Mouse (Mus musculus): ENCODE data around the gene Endod1. TPM values are rescaled to one million over a fixed set of nuclear protein-coding genes. Genes with fewer than 3 reads are reported as not detected.

Gene Endod1
- polyA plus RNA-seq, 1 experiment from 2014 or later: 14.4 TPM

GRCm38 (mm10) chr9:14376149-14376548, 5.2 kb downstream of the Endod1 start:
- Histone ChIP-seq H3K9ac (replicated peaks; ENCODE audit: low read depth) (no peak overlapping the region), H3K27me3 (replicated peaks; ENCODE audit: insufficient read depth, low read length) (no peaks in the 10 kb centered on the region), H3K4me2 (replicated peaks; ENCODE audit: low read depth, low read length) (no peak overlapping the region), H3K9me3 (ENCODE audit: low read length) (no peaks in the 10 kb centered on the region), H3K4me1 (ENCODE audit: insufficient read depth, low read depth, low read length) (no peaks in the 10 kb centered on the region), H3K36me3 (ENCODE audit: insufficient read depth, low read length) (no peaks in the 10 kb centered on the region), H3K27ac (ENCODE audit: low read length) (no peak overlapping the region), H3K4me3 (ENCODE audit: low read depth, low read length) (no peak overlapping the region)
- ATAC-seq (no peak), DNase-seq (ENCODE audit: low spot score) (no peak)
- TF ChIP-seq EP300 (IDR thresholded peaks at IDR 0.05): no peak
- no peak for TF ChIP-seq CTCF (IDR thresholded peaks at IDR 0.05)
- WGBS: 88% methylated on average over 4 of the region's 4 CpGs

- no peak overlapping the region for H3K27ac ChIP-seq (ENCODE audit: low read length)
- DNase-seq (ENCODE audit: low spot score) (no peak), ATAC-seq (no peak)
- no peaks in the 10 kb centered on the region for H3K9me3 ChIP-seq (ENCODE audit: low read length)
- no peaks in the 10 kb centered on the region for H3K27me3 ChIP-seq (replicated peaks; ENCODE audit: insufficient read depth, low read length)
- H3K9ac ChIP-seq (replicated peaks; ENCODE audit: low read depth): no peak overlapping the region
- no peak overlapping the region for H3K4me3 ChIP-seq (ENCODE audit: low read depth, low read length)
- H3K4me2 ChIP-seq (replicated peaks; ENCODE audit: low read depth, low read length): no peak overlapping the region
- no peaks in the 10 kb centered on the region for H3K36me3 ChIP-seq (ENCODE audit: insufficient read depth, low read length)
- no peaks in the 10 kb centered on the region for H3K4me1 ChIP-seq (ENCODE audit: insufficient read depth, low read depth, low read length)
- TF ChIP-seq CTCF (IDR thresholded peaks at IDR 0.05) (no peak), EP300 (IDR thresholded peaks at IDR 0.05) (no peak)
Observed at GRCm38 (mm10) chr9:14372440-14372839, 8.9 kb downstream of the Endod1 start.

GRCm38 (mm10) chr9:14369271-14369670, 12.0 kb downstream of the Endod1 start:
- no peak for DNase-seq (ENCODE audit: low spot score)
- ATAC-seq: no peak

GRCm38 (mm10) chr9:14367850-14368249, 13.5 kb downstream of the Endod1 start:
- no peak for ATAC-seq
- Histone ChIP-seq H3K9ac (replicated peaks; ENCODE audit: low read depth) (no peak overlapping the region), H3K9me3 (ENCODE audit: low read length) (no peaks in the 10 kb centered on the region), H3K36me3 (ENCODE audit: insufficient read depth, low read length) (no peaks in the 10 kb centered on the region), H3K4me3 (ENCODE audit: low read depth, low read length) (no peak overlapping the region), H3K4me2 (replicated peaks; ENCODE audit: low read depth, low read length) (no peak overlapping the region), H3K27me3 (replicated peaks; ENCODE audit: insufficient read depth, low read length) (no peaks in the 10 kb centered on the region), H3K4me1 (ENCODE audit: insufficient read depth, low read depth, low read length) (no peaks in the 10 kb centered on the region), H3K27ac (ENCODE audit: low read length) (no peak overlapping the region)
- TF ChIP-seq CTCF (IDR thresholded peaks at IDR 0.05) (no peak), EP300 (IDR thresholded peaks at IDR 0.05) (no peak)
- no peak for DNase-seq (ENCODE audit: low spot score)
- WGBS: 95% methylated on average over 4 of the region's 4 CpGs

More at GRCm38 (mm10) chr9:14369271-14369670, 12.0 kb downstream of the Endod1 start:
- TF ChIP-seq CTCF (IDR thresholded peaks at IDR 0.05) (no peak), EP300 (IDR thresholded peaks at IDR 0.05) (no peak)
- Histone ChIP-seq H3K27ac (ENCODE audit: low read length) (no peak overlapping the region), H3K9me3 (ENCODE audit: low read length) (no peaks in the 10 kb centered on the region), H3K27me3 (replicated peaks; ENCODE audit: insufficient read depth, low read length) (no peaks in the 10 kb centered on the region), H3K9ac (replicated peaks; ENCODE audit: low read depth) (no peak overlapping the region), H3K4me1 (ENCODE audit: insufficient read depth, low read depth, low read length) (no peaks in the 10 kb centered on the region), H3K36me3 (ENCODE audit: insufficient read depth, low read length) (no peaks in the 10 kb centered on the region), H3K4me2 (replicated peaks; ENCODE audit: low read depth, low read length) (no peak overlapping the region), H3K4me3 (ENCODE audit: low read depth, low read length) (no peak overlapping the region)

DNA sequence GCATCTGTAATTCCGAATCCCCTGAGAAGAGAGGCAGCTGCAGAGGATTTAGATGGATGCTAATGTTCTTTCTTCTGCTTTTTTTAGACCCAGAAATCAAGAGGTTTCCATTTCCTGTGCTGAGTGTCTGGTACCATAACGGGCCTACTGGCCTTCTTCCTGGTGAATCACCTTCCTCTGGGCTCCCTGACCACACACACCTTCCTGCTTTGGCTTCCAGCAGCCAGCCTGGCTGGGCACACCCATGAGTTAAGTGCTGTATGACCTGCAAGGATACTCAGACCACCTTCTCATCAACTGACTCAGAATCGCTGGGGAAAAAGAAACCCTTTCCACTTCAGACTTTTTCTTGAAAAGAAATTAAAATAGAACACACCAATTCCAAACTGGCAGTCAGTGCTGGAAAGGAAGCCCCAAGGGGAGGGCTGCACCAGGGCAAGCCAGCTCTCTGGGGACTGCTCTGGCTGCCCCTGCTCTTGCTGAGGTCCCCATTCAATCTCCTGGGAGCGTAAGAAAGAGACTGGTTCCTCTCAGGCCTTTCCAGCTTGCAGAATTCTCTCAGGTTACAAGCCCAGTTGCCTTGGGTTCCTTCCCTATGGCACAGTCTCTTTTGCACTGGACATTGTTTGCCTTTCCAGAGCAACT, 15.7 kb downstream of the Endod1 start:
- Histone ChIP-seq H3K27ac (ENCODE audit: low read length) (no peak overlapping the region), H3K4me2 (replicated peaks; ENCODE audit: low read depth, low read length) (no peak overlapping the region), H3K9me3 (ENCODE audit: low read length) (no peaks in the 10 kb centered on the region), H3K27me3 (replicated peaks; ENCODE audit: insufficient read depth, low read length) (no peaks in the 10 kb centered on the region), H3K4me1 (ENCODE audit: insufficient read depth, low read depth, low read length) (no peaks in the 10 kb centered on the region), H3K36me3 (ENCODE audit: insufficient read depth, low read length) (no peaks in the 10 kb centered on the region), H3K9ac (replicated peaks; ENCODE audit: low read depth) (no peak overlapping the region), H3K4me3 (ENCODE audit: low read depth, low read length) (no peak overlapping the region)
- TF ChIP-seq EP300 (IDR thresholded peaks at IDR 0.05): no peak
- no peak for TF ChIP-seq CTCF (IDR thresholded peaks at IDR 0.05)
- DNase-seq (ENCODE audit: low spot score): no peak
- WGBS: 52% methylated on average over 4 of the region's 4 CpGs
- ATAC-seq: no peak

DNA sequence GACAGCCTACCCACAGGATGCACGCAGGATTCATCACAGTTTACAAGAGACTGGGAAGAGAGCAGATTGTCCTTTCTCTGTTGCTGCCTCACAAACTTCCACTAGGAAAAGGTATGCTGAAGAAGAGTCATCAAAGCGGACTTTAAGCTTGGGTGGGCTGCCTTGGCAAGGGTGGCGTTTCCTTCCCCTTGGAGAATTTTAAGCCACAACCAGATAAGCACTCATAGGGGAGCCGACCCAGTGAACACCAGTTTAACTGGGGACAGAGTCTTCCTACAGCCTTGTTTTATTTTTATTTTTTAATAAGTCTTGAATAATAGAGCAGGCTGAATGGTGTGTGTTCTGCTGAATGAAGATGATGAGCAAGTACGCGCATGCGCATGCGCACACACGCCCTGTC, 16.6 kb downstream of the Endod1 start:
- no peak overlapping the region for H3K4me3 ChIP-seq (ENCODE audit: low read depth, low read length)
- DNase-seq (ENCODE audit: low spot score) (no peak), ATAC-seq (no peak)
- H3K9me3 ChIP-seq (ENCODE audit: low read length): no peaks in the 10 kb centered on the region
- no peak overlapping the region for H3K9ac ChIP-seq (replicated peaks; ENCODE audit: low read depth)
- 92% methylated on average over 9 of the region's 9 CpGs for WGBS
- H3K27me3 ChIP-seq (replicated peaks; ENCODE audit: insufficient read depth, low read length): no peaks in the 10 kb centered on the region
- H3K4me2 ChIP-seq (replicated peaks; ENCODE audit: low read depth, low read length): no peak overlapping the region
- H3K36me3 ChIP-seq (ENCODE audit: insufficient read depth, low read length): no peaks in the 10 kb centered on the region
- H3K27ac ChIP-seq (ENCODE audit: low read length): no peak overlapping the region
- no peaks in the 10 kb centered on the region for H3K4me1 ChIP-seq (ENCODE audit: insufficient read depth, low read depth, low read length)
- TF ChIP-seq CTCF (IDR thresholded peaks at IDR 0.05) (no peak), EP300 (IDR thresholded peaks at IDR 0.05) (no peak)

DNA sequence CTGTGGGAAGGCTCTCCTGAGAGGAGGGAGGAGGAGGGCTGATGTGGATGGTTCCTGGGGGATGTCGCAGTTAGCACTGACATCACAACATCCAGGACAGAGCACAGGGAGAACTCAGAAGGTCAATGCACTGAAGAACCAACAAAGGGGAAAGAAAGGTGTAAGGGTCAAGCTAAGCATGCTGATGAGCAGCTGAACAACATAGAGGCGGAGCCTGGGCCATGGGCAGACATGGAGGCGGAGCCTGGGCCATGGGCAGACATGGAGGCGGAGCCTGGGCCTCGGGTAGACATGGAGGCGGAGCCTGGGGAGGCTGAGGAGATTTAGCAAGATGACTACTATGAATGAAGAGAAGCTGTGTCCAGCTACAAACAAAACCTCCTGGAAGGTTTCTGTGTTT, 17.8 kb downstream of the Endod1 start:
- DNase-seq (ENCODE audit: low spot score) (no peak), ATAC-seq (no peak)
- Histone ChIP-seq H3K9me3 (ENCODE audit: low read length) (no peaks in the 10 kb centered on the region), H3K36me3 (ENCODE audit: insufficient read depth, low read length) (no peaks in the 10 kb centered on the region), H3K27ac (ENCODE audit: low read length) (no peak overlapping the region), H3K4me1 (ENCODE audit: insufficient read depth, low read depth, low read length) (no peaks in the 10 kb centered on the region), H3K27me3 (replicated peaks; ENCODE audit: insufficient read depth, low read length) (no peaks in the 10 kb centered on the region), H3K4me2 (replicated peaks; ENCODE audit: low read depth, low read length) (no peak overlapping the region), H3K4me3 (ENCODE audit: low read depth, low read length) (no peak overlapping the region), H3K9ac (replicated peaks; ENCODE audit: low read depth) (no peak overlapping the region)
- 85% methylated on average over 6 of the region's 6 CpGs for WGBS
- no peak for TF ChIP-seq CTCF (IDR thresholded peaks at IDR 0.05)
- no peak for TF ChIP-seq EP300 (IDR thresholded peaks at IDR 0.05)

Measured in lung, postnatal 0 days (tissue).